Mouse (Mus musculus) hindbrain, embryonic 10.5 days (tissue): ENCODE measurements at regions not wholly inside any gene's neighbourhood (a gene's known extent, or its start where the extent isn't known, plus 50 kb on each side); places are given as distances from the start of the nearest gene placed in this dataset.
A peak's percentile ranks its signal among the peaks of the same experiment; 100 is the strongest.

Source experiments
- DNase-seq: peaks from one replicate; pipeline ENCODE4 v3.0.0-alpha.2; 2017; ENCODE audit warnings: low spot score
- H3K27ac ChIP-seq: fragments of 300-500 bp; sonication (generic); 2 replicates; pipeline ENCODE4 v1.5.1; 2016; ENCODE audit warnings: mild to moderate bottlenecking, moderate library complexity
- H3K27me3 ChIP-seq: fragments of 300-500 bp; sonication (generic); 2 replicates; pipeline ENCODE4 v1.6.1; 2016; ENCODE audit warnings: mild to moderate bottlenecking; ENCODE audit not compliant: poor library complexity, insufficient read depth, severe bottlenecking
- H3K36me3 ChIP-seq: fragments of 300-500 bp; sonication (generic); 2 replicates; pipeline ENCODE4 v1.6.1; 2016; ENCODE audit warnings: mild to moderate bottlenecking, moderate library complexity
- H3K4me1 ChIP-seq: fragments of 300-500 bp; sonication (generic); replicated peaks from 2 replicates; pipeline ENCODE4 v1.6.1; 2016; ENCODE audit warnings: mild to moderate bottlenecking
- H3K4me3 ChIP-seq: fragments of 300-500 bp; sonication (generic); 2 replicates; pipeline ENCODE4 v1.5.1; 2016; ENCODE audit warnings: mild to moderate bottlenecking, moderate library complexity
- H3K9me3 ChIP-seq: fragments of 300-500 bp; sonication (generic); 2 replicates; pipeline ENCODE4 v1.6.1; 2016; ENCODE audit warnings: mild to moderate bottlenecking, moderate library complexity
- WGBS: fragments of 180-500 bp; shearing (Covaris S2); methylation state at CpG from one replicate; pipeline ENCODE4 v1.1.7; 2016; 5-methylcytosine and 5-hydroxymethylcytosine counted together

- WGBS = 87% methylated on average over 13 of the region's 13 CpGs
- no peak for DNase-seq
- H3K27me3 ChIP-seq = no peaks in the 10 kb centered on the region
- no peaks in the 10 kb centered on the region for H3K36me3 ChIP-seq
- peaks cover 4% of the 10 kb centered on the region; the same call in 1 of the 2 replicates for H3K4me1 ChIP-seq
- no peak overlapping the region for H3K4me3 ChIP-seq
- no peaks in the 10 kb centered on the region for H3K9me3 ChIP-seq
- H3K27ac ChIP-seq = no peak overlapping the region
These were observed 78.5 kb downstream of the Spata18 start for GRCm38 (mm10) chr5:73729646-73730045.

- H3K4me1 ChIP-seq = peaks cover 4% of the 10 kb centered on the region; the same call in 1 of the 2 replicates
- no peak for DNase-seq
- no peaks in the 10 kb centered on the region for H3K27me3 ChIP-seq
- no peak overlapping the region for H3K27ac ChIP-seq
- WGBS = 71% methylated on average over 9 of the region's 9 CpGs
- no peaks in the 10 kb centered on the region for H3K9me3 ChIP-seq
- no peaks in the 10 kb centered on the region for H3K36me3 ChIP-seq
- no peak overlapping the region for H3K4me3 ChIP-seq
These were observed 80.2 kb downstream of the Spata18 start for GRCm38 (mm10) chr5:73731423-73731822.

- no peaks in the 10 kb centered on the region for H3K27me3 ChIP-seq
- WGBS = 52% methylated on average over 9 of the region's 9 CpGs
- no peak overlapping the region for H3K27ac ChIP-seq
- H3K4me1 ChIP-seq = peaks cover 4% of the 10 kb centered on the region; the same call in 1 of the 2 replicates
- no peak overlapping the region for H3K4me3 ChIP-seq
- H3K36me3 ChIP-seq = no peaks in the 10 kb centered on the region
- peak; percentile 25 for DNase-seq
- H3K9me3 ChIP-seq = no peaks in the 10 kb centered on the region
These were observed 80.9 kb downstream of the Spata18 start for GRCm38 (mm10) chr5:73731991-73732565.

GRCm38 (mm10) chr5:73740766-73741165, 89.6 kb downstream of the Spata18 start:
- Histone ChIP-seq H3K4me1 (no peaks in the 10 kb centered on the region), H3K9me3 (no peaks in the 10 kb centered on the region), H3K36me3 (no peaks in the 10 kb centered on the region), H3K27ac (no peak overlapping the region), H3K4me3 (no peak overlapping the region), H3K27me3 (no peaks in the 10 kb centered on the region)
- 76% methylated on average over 3 of the region's 3 CpGs for WGBS
- DNase-seq = no peak

- Histone ChIP-seq H3K4me1 (no peaks in the 10 kb centered on the region), H3K4me3 (no peak overlapping the region), H3K27me3 (no peaks in the 10 kb centered on the region), H3K9me3 (no peaks in the 10 kb centered on the region), H3K27ac (no peak overlapping the region), H3K36me3 (no peaks in the 10 kb centered on the region)
- no peak for DNase-seq
- 88% methylated on average over 11 of the region's 11 CpGs for WGBS
These were observed 90.3 kb downstream of the Spata18 start for GRCm38 (mm10) chr5:73741441-73741840.

- no peak overlapping the region for H3K27ac ChIP-seq
- no peaks in the 10 kb centered on the region for H3K36me3 ChIP-seq
- 94% methylated on average over 1 of the region's 1 CpGs for WGBS
- DNase-seq = no peak
- H3K9me3 ChIP-seq = no peaks in the 10 kb centered on the region
- H3K27me3 ChIP-seq = no peaks in the 10 kb centered on the region
- no peak overlapping the region for H3K4me3 ChIP-seq
- no peaks in the 10 kb centered on the region for H3K4me1 ChIP-seq
These were observed 92.8 kb downstream of the Spata18 start for GRCm38 (mm10) chr5:73743953-73744352.

GRCm38 (mm10) chr5:73749791-73750190, 98.6 kb downstream of the Spata18 start:
- Histone ChIP-seq H3K4me1 (peaks cover 9% of the 10 kb centered on the region; the same call in 1 of the 2 replicates), H3K27ac (no peak overlapping the region), H3K27me3 (no peaks in the 10 kb centered on the region), H3K9me3 (no peaks in the 10 kb centered on the region), H3K36me3 (no peaks in the 10 kb centered on the region), H3K4me3 (no peak overlapping the region)
- no peak for DNase-seq
- WGBS = 91% methylated on average over 4 of the region's 4 CpGs

- no peak overlapping the region for H3K27ac ChIP-seq
- H3K4me3 ChIP-seq = no peak overlapping the region
- H3K27me3 ChIP-seq = no peaks in the 10 kb centered on the region
- no peaks in the 10 kb centered on the region for H3K9me3 ChIP-seq
- 85% methylated on average over 10 of the region's 10 CpGs for WGBS
- no peaks in the 10 kb centered on the region for H3K36me3 ChIP-seq
- DNase-seq = no peak
- peaks cover 9% of the 10 kb centered on the region; the same call in 1 of the 2 replicates for H3K4me1 ChIP-seq
These were observed 101.1 kb downstream of the Spata18 start for GRCm38 (mm10) chr5:73752225-73752644.

- WGBS = 69% methylated on average over 7 of the region's 7 CpGs
- no peak overlapping the region for H3K4me3 ChIP-seq
- no peak for DNase-seq
- no peaks in the 10 kb centered on the region for H3K9me3 ChIP-seq
- H3K4me1 ChIP-seq = peaks cover 9% of the 10 kb centered on the region; the same call in 1 of the 2 replicates
- H3K36me3 ChIP-seq = no peaks in the 10 kb centered on the region
- no peaks in the 10 kb centered on the region for H3K27me3 ChIP-seq
- H3K27ac ChIP-seq = no peak overlapping the region
These were observed 102.6 kb downstream of the Spata18 start for GRCm38 (mm10) chr5:73753827-73754226.

GRCm38 (mm10) chr5:73758534-73758933, 107.4 kb downstream of the Spata18 start:
- H3K9me3 ChIP-seq = no peaks in the 10 kb centered on the region
- peaks cover 12% of the 10 kb centered on the region for H3K4me1 ChIP-seq
- H3K4me3 ChIP-seq = no peak overlapping the region
- no peak for DNase-seq
- H3K36me3 ChIP-seq = no peaks in the 10 kb centered on the region
- 91% methylated on average over 6 of the region's 6 CpGs for WGBS
- no peak overlapping the region for H3K27ac ChIP-seq
- H3K27me3 ChIP-seq = no peaks in the 10 kb centered on the region

GRCm38 (mm10) chr5:73761236-73761635, 110.1 kb downstream of the Spata18 start:
- no peaks in the 10 kb centered on the region for H3K36me3 ChIP-seq
- 83% methylated on average over 1 of the region's 1 CpGs for WGBS

GRCm38 (mm10) chr5:73761709-73762108, 110.5 kb downstream of the Spata18 start:
- Histone ChIP-seq H3K36me3 (no peaks in the 10 kb centered on the region), H3K27me3 (no peaks in the 10 kb centered on the region), H3K27ac (no peak overlapping the region), H3K4me1 (peaks cover 7% of the 10 kb centered on the region; the same call in 1 of the 2 replicates), H3K9me3 (no peaks in the 10 kb centered on the region), H3K4me3 (no peak overlapping the region)
- DNase-seq = peak; percentile 72
- WGBS = 29% methylated on average over 8 of the region's 8 CpGs

More at GRCm38 (mm10) chr5:73761236-73761635, 110.1 kb downstream of the Spata18 start:
- Histone ChIP-seq H3K27ac (no peak overlapping the region), H3K9me3 (no peaks in the 10 kb centered on the region), H3K4me1 (peaks cover 7% of the 10 kb centered on the region; the same call in 1 of the 2 replicates), H3K27me3 (no peaks in the 10 kb centered on the region), H3K4me3 (no peak overlapping the region)
- DNase-seq = no peak

- H3K4me1 ChIP-seq = peaks cover 7% of the 10 kb centered on the region; the same call in 1 of the 2 replicates
- H3K27me3 ChIP-seq = no peaks in the 10 kb centered on the region
- H3K9me3 ChIP-seq = no peaks in the 10 kb centered on the region
- 83% methylated on average over 1 of the region's 1 CpGs for WGBS
- H3K4me3 ChIP-seq = no peak overlapping the region
- DNase-seq = no peak
- H3K27ac ChIP-seq = no peak overlapping the region
- no peaks in the 10 kb centered on the region for H3K36me3 ChIP-seq
These were observed 113.0 kb downstream of the Spata18 start for GRCm38 (mm10) chr5:73764226-73764625.
